Mouse (Mus musculus): ENCODE results near the gene Tbrg4. TPM values are rescaled to one million over a fixed set of nuclear protein-coding genes. Genes with fewer than 3 reads are reported as not detected.
A peak's percentile ranks its signal among the peaks of the same experiment; 100 is the strongest.

The Tbrg4 gene
- polyA plus RNA-seq, 1 experiment from 2014 or later = 37.7 TPM

DNA sequence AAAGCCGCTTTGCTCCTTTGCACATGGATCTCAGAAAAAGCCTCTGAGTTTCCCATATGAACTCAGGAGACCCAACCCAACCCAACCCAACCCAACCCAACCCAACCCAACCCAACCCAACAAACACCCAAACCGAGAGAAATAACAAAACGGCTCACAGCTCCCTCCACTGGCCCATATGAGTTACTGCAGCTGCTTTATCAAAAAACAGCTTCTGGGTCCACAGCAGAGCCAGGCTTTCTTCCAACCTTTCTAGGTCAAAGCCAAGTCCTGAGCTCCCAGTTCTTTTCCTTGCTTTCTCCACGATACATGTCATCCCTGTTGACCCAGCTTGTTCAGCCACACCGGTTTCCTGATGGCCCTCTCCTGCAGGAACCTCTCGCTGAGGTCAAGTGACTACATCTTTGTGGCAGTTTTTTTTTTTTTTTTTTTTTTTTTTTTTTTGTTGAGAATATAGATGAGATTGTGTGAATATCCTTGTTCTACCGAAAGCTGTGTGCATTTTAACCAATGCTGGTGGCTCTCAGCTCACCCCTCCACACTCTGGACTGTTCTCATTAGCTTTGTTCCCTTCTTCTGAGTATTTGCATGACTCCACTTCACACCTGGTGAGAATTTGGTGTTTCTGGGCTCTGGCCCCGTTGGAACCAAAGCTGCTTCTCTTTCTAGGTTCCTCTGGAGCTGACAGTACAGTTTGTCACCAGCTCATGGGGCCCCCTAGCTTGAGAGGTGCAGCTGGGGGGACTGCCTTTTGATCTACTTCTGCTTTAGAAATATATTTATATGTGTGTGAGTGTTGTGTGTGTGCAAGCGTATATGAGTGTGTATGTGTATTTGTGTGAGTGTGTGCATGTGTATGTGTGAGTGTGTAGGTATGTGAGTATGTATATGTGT, 22.2 kb upstream of the Tbrg4 start:
- Histone ChIP-seq H3K4me1 (no peaks in the 10 kb centered on the region), H3K4me3 (no peak overlapping the region), H3K9ac (no peak overlapping the region), H3K27ac (no peak overlapping the region), H3K27me3 (peaks cover 4% of the 10 kb centered on the region), H3K9me3 (no peaks in the 10 kb centered on the region), H3K36me3 (no peaks in the 10 kb centered on the region), H3K4me2 (replicated peaks) (no peak overlapping the region)
- no peak for ATAC-seq (ENCODE audit: low FRiP score, low read depth)
- WGBS = 58% methylated on average over 9 of the region's 9 CpGs

DNA sequence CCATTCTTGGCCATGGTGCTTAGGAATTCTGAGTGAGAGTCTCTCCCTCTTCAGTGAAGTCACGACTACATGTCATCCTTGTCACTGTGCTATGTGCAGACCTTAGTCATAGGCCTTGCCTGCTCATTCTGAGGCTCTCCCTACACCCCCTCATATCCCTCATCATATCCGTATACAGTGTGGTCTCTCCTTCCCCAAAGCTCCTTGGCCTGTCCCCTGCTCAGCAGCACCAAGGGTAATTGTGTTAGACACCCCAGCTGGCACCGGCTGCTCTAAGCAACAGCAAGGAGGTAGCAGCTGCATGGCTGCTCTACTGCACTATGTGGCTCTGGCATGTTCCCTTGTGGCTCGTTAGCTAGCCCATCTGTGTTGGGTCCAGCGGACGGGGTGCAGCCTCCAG, 18.7 kb upstream of the Tbrg4 start:
- Histone ChIP-seq H3K36me3 (no peaks in the 10 kb centered on the region), H3K4me3 (no peak overlapping the region), H3K4me1 (no peaks in the 10 kb centered on the region), H3K27ac (no peak overlapping the region), H3K9me3 (no peaks in the 10 kb centered on the region), H3K9ac (no peak overlapping the region), H3K27me3 (no peaks in the 10 kb centered on the region), H3K4me2 (replicated peaks) (no peak overlapping the region)
- 63% methylated on average over 6 of the region's 6 CpGs for WGBS
- ATAC-seq (ENCODE audit: low FRiP score, low read depth) = no peak

DNA sequence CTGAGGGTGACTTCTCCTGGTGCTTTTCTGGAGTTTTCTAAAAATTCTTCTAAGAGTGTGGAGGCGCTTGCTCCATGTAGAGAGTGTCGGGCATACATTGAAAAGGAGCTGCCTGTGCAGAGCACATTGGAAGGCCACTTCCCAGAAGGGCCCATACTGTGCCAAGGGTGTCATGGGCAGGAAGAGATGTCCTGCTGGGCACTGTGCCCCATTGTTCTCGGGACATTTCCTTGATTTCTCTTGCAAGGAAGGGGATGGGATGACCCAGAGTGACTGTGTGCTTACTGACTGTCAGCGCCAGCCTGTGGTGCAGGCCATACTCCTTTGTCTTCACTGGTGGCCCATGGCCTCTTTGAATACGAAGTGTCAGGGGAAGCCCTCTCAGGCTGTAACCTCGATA, 13.2 kb upstream of the Tbrg4 start:
- no peak for ATAC-seq (ENCODE audit: low FRiP score, low read depth)
- H3K4me2 ChIP-seq (replicated peaks) = no peak overlapping the region
- H3K9me3 ChIP-seq = no peaks in the 10 kb centered on the region
- no peaks in the 10 kb centered on the region for H3K36me3 ChIP-seq
- no peaks in the 10 kb centered on the region for H3K27me3 ChIP-seq
- no peak overlapping the region for H3K4me3 ChIP-seq
- H3K9ac ChIP-seq = no peak overlapping the region
- H3K4me1 ChIP-seq = no peaks in the 10 kb centered on the region
- 84% methylated on average over 6 of the region's 6 CpGs for WGBS
- H3K27ac ChIP-seq = no peak overlapping the region

DNA sequence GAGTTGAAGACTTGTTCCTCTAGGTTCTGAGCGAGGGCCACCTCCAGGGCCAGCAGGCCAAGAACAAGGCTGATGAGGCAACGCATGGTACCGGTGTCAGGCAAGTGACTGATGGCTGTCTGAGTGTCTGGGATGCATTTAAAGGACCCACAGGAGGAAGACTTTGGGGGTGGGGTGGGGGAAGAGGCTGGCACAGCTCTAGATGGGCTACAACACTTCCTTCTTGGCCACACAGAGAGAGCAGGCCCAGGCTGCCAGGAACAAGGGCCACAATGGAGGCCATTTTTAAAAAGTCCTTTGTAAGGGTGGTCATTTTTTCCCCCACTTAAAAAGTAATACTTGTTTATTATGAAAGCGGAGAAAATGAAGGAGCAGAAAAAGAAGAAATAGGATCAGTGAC, 12.7 kb upstream of the Tbrg4 start, which contains the start of gene Wap:
TSS of gene Wap (minus strand) at position 101 of the 400 bp plus-strand sequence.
- 92% methylated on average over 4 of the region's 4 CpGs for WGBS
- no peak for ATAC-seq (ENCODE audit: low FRiP score, low read depth)
- H3K4me2 ChIP-seq (replicated peaks) = no peak within 1 kb of the TSS
- H3K4me3 ChIP-seq = no peak within 1 kb of the TSS
- H3K4me1 ChIP-seq = no peaks in the 10 kb centered on the region
- no peaks in the 10 kb centered on the region for H3K27me3 ChIP-seq
- H3K9me3 ChIP-seq = no peaks in the 10 kb centered on the region
- no peak within 1 kb of the TSS for H3K9ac ChIP-seq
- no peaks in the 10 kb centered on the region for H3K36me3 ChIP-seq
- no peak within 1 kb of the TSS for H3K27ac ChIP-seq

DNA sequence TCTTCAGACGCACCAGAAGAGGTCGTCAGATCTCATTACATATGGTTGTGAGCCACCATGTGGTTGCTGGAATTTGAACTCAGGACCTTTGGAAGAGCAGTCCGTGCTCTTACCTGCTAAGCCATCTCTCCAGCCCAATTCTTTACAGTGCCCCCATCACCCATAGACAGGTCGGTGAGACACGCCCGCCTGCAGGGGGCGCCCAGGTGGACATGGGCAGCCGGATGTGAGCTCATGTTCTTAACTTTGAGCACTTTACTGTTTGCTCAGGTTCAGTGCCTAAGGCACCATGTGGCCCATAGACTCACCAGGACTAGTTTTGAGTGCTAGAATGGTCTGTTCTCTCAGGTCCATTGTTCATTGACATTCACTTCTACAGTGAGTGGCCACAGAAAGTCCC, 10.3 kb upstream of the Tbrg4 start:
- H3K27ac ChIP-seq = no peak overlapping the region
- 0 out of 2 replicates have a peak, but pooled peaks have one; percentile 8 for ATAC-seq (ENCODE audit: low FRiP score, low read depth)
- H3K27me3 ChIP-seq = no peaks in the 10 kb centered on the region
- no peak overlapping the region for H3K4me3 ChIP-seq
- no peaks in the 10 kb centered on the region for H3K36me3 ChIP-seq
- H3K4me1 ChIP-seq = no peaks in the 10 kb centered on the region
- no peak overlapping the region for H3K9ac ChIP-seq
- WGBS = 72% methylated on average over 8 of the region's 8 CpGs
- no peak overlapping the region for H3K4me2 ChIP-seq (replicated peaks)
- H3K9me3 ChIP-seq = no peaks in the 10 kb centered on the region

DNA sequence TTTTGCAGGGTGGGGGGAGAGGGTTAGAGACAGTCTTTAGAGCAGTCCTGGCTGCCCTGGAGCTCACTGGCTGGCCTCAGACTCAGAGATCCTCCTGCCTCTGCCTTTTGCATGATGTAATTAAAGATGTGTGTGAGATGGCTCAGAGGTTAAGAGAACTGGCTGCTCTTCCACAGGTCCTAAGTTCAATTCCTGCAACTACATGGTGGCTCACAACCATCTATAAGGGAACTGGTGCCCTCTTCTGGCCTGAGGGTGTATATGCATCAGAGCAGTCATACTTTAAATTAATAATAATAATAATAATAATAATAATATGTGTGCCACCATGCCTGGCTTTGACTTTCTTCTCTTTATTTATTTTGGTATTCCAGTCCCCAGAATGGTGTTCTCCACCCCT, 3.8 kb upstream of the Tbrg4 start:
- Histone ChIP-seq H3K27me3 (no peaks in the 10 kb centered on the region), H3K36me3 (no peaks in the 10 kb centered on the region), H3K4me3 (no peak overlapping the region), H3K4me1 (peaks cover 13% of the 10 kb centered on the region), H3K4me2 (replicated peaks) (no peak overlapping the region), H3K9me3 (no peaks in the 10 kb centered on the region), H3K9ac (no peak overlapping the region), H3K27ac (no peak overlapping the region)
- ATAC-seq (ENCODE audit: low FRiP score, low read depth) = no peak

DNA sequence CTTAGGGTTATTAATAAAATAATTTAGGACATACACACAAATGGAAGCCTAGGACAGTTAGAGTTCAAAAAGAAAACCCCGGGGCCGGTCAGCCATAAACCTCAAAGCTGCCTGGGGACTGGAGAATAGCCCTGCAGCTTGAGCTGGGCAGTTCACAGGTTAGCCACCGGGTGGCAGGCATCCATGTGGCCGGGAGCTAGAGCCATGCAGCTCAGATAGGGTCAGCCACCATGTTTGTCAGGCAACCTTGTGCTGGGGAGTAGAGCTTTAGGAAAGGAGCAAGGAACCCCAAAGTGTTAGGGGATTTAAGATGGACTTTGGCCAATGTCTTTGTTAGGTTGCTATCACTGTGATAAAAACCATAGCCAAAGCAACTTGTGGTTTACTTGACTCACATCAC, 2.7 kb upstream of the Tbrg4 start:
- Histone ChIP-seq H3K9ac (no peak overlapping the region), H3K4me3 (no peak overlapping the region), H3K4me2 (replicated peaks) (no peak overlapping the region), H3K27me3 (no peaks in the 10 kb centered on the region), H3K27ac (no peak overlapping the region), H3K4me1 (peaks cover 24% of the 10 kb centered on the region), H3K9me3 (no peaks in the 10 kb centered on the region), H3K36me3 (peaks cover 7% of the 10 kb centered on the region)
- ATAC-seq (ENCODE audit: low FRiP score, low read depth) = no peak
- 23% methylated on average over 4 of the region's 4 CpGs for WGBS

DNA sequence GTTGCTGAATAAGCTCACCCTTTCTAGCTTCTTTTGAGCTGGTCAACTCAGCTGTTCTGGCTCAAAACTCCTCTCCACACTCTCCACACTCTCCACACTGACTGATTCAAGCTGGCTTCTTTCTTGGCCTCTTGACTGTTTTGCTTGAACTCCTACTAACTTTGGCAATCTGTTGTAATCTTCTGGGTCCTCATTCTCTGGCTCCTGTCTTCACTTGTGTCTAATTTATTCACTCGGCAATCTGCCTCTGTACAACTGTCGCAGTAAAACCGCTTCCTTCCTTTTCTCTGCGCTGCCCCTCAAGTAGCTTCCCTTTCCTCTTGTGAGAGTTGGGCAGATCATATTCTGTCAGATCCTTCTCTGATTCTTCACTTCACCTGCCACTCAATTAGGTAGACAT, 1.9 kb upstream of the Tbrg4 start:
- Histone ChIP-seq H3K9me3 (no peaks in the 10 kb centered on the region), H3K4me2 (replicated peaks) (no peak overlapping the region), H3K4me3 (no peak overlapping the region), H3K27me3 (no peaks in the 10 kb centered on the region), H3K9ac (no peak overlapping the region), H3K36me3 (peaks cover 16% of the 10 kb centered on the region), H3K27ac (no peak overlapping the region), H3K4me1 (peaks cover 32% of the 10 kb centered on the region)
- ATAC-seq (ENCODE audit: low FRiP score, low read depth) = no peak
- 90% methylated on average over 4 of the region's 4 CpGs for whole genome bisulfite sequencing

DNA sequence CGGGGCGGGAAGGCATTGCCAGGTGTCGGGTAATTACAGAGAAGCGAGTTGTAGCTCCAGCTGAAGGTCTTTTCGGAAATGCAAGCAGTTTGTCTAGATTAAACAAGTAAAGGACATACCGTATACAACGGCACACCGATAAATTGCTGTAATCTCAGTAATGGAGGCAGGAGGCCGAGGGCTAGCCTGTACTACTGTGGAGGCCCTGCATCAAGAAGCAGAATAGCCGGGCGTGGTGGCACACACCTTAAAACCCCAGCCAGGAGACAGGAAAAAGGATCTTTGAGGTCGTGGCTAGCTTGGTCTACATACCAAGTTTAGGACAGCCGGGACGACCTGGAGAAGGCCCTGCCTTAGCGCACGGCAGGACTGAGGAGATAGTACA, 513 bp upstream of the Tbrg4 start:
- Histone ChIP-seq H3K36me3 (peaks cover 29% of the 10 kb centered on the region), H3K4me3 (peak overlapping the region; percentile 77), H3K4me1 (peaks cover 32% of the 10 kb centered on the region), H3K27me3 (no peaks in the 10 kb centered on the region), H3K4me2 (replicated peaks) (peak overlapping the region; percentile 79), H3K9ac (peak overlapping the region; percentile 79), H3K27ac (peak overlapping the region; percentile 88), H3K9me3 (no peaks in the 10 kb centered on the region)
- peak; percentile 21 for ATAC-seq (ENCODE audit: low FRiP score, low read depth)
- WGBS = 12% methylated on average over 16 of the region's 16 CpGs

DNA sequence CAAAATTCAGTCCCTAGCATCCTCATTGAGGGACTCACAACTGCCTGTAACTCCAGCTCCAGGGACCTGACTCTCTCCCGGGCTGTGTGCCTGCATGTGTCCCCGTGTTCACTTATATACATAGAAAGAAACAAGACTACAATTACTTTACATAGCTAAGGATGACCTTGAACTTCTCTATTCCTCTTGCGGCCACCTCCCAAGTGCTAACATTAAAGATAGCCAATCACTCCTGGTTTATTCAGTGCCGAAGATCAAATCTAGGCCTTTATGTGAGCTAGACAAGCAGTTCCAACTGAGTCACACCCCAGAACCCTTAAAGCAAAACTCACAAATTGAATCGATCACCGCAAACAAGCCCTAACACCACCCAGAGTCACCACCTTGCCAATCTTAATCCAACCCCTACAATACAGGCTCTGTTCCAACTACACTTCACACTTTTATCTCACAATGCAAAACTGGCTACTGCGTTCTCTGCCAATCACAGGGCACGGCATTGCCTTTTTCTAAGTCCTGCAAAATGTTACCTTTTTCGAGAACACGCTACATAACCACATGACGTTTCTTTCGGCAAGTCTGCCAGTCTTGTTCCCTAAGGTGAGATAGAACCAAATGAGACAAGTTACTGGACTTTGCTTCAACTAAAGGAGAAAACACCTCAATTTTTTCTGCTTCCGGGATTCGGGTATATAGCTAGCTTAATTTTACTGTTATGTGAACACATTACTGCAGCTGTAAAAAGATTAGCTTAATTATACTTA, 1.1 kb downstream of the Tbrg4 start:
- Histone ChIP-seq H3K27ac (no peak overlapping the region), H3K4me1 (peaks cover 32% of the 10 kb centered on the region), H3K4me2 (replicated peaks) (peak overlapping the region; percentile 69), H3K9me3 (no peaks in the 10 kb centered on the region), H3K9ac (peak overlapping the region; percentile 79), H3K4me3 (peak overlapping the region; percentile 77), H3K36me3 (peaks cover 45% of the 10 kb centered on the region), H3K27me3 (no peaks in the 10 kb centered on the region)
- no peak for ATAC-seq (ENCODE audit: low FRiP score, low read depth)
- 71% methylated on average over 14 of the region's 14 CpGs for WGBS

DNA sequence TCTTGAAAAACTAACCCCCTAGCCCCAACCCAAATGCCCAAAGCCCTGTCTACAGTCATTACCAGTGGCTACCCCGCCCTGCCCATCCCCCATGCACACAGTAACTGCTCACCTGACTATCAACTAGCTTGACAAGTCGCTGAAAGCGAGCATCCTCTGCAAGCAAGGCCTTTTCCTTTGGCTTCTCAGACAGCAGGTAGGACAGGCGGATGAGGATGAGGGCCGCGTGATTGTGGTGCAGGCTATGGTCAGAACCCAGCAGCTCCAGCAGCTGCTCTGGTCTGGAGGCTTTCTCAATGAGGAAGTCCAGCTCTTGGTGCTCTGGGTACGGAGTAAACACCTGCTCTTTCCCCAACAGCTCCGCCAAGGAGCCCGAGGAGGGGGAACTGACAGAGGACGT, 2.2 kb downstream of the Tbrg4 start:
- H3K9me3 ChIP-seq = no peaks in the 10 kb centered on the region
- H3K27me3 ChIP-seq = no peaks in the 10 kb centered on the region
- WGBS = 93% methylated on average over 10 of the region's 10 CpGs
- H3K4me3 ChIP-seq = no peak overlapping the region
- H3K36me3 ChIP-seq = peaks cover 56% of the 10 kb centered on the region
- H3K4me2 ChIP-seq (replicated peaks) = peak overlapping the region; percentile 69; the same call in 1 of the 2 replicates
- H3K9ac ChIP-seq = no peak overlapping the region
- no peak overlapping the region for H3K27ac ChIP-seq
- ATAC-seq (ENCODE audit: low FRiP score, low read depth) = no peak
- peaks cover 32% of the 10 kb centered on the region for H3K4me1 ChIP-seq
